Mouse (Mus musculus) right cerebral cortex, adult 18-20 months (tissue): ENCODE data around the gene Pml.
"Not testable (repeated sequence)": the region's sequence is repeated elsewhere in the genome, so short reads cannot be mapped to it uniquely, and the experiment has no call there.

Experiments used
- DNase-seq: peaks from one replicate; pipeline ENCODE4 v3.0.0; 2022; ENCODE audit warnings: mixed read lengths

Gene Pml

GRCm38 (mm10) chr9:58249592-58250192, at the start of gene Pml:
TSS of gene Pml (minus strand) at chr9:58249786.
- DNase-seq, result peak; percentile 71

- DNase-seq, result no peak
Observed at GRCm38 (mm10) chr9:58297961-58298477, 48.4 kb upstream of the Pml start.

GRCm38 (mm10) chr9:58297065-58297464, 47.5 kb upstream of the Pml start:
- DNase-seq, result no peak

GRCm38 (mm10) chr9:58295766-58296361, 46.3 kb upstream of the Pml start:
- no peak for DNase-seq

- no peak for DNase-seq
Observed at GRCm38 (mm10) chr9:58295345-58295744, 45.8 kb upstream of the Pml start.

GRCm38 (mm10) chr9:58294527-58294926, 44.9 kb upstream of the Pml start:
- DNase-seq, result no peak

- no peak for DNase-seq
Observed at GRCm38 (mm10) chr9:58289901-58290300, 40.3 kb upstream of the Pml start.

- DNase-seq, result no peak
Observed at GRCm38 (mm10) chr9:58289090-58289489, 39.5 kb upstream of the Pml start.

GRCm38 (mm10) chr9:58283431-58283830, 33.8 kb upstream of the Pml start:
- DNase-seq, result no peak

GRCm38 (mm10) chr9:58281597-58281996, 32.0 kb upstream of the Pml start:
- no peak for DNase-seq

- DNase-seq, result peak; percentile 61
Observed at GRCm38 (mm10) chr9:58280259-58281109, 30.9 kb upstream of the Pml start.

- DNase-seq, result no peak
Observed at GRCm38 (mm10) chr9:58279780-58280179, 30.2 kb upstream of the Pml start.

- DNase-seq, result no peak
Observed at GRCm38 (mm10) chr9:58278821-58279723, 29.5 kb upstream of the Pml start.

- DNase-seq, result no peak
Observed at GRCm38 (mm10) chr9:58278313-58278712, 28.7 kb upstream of the Pml start.

GRCm38 (mm10) chr9:58276346-58276745, 26.8 kb upstream of the Pml start:
- DNase-seq, result no peak

- DNase-seq, result no peak
Observed at GRCm38 (mm10) chr9:58275797-58276196, 26.2 kb upstream of the Pml start.

GRCm38 (mm10) chr9:58275115-58275774, 25.7 kb upstream of the Pml start:
- peak; percentile 19 for DNase-seq

- DNase-seq, result no peak
Observed at GRCm38 (mm10) chr9:58274626-58275025, 25.0 kb upstream of the Pml start.

- no peak for DNase-seq
Observed at GRCm38 (mm10) chr9:58274101-58274604, 24.6 kb upstream of the Pml start.

- DNase-seq, result no peak
Observed at GRCm38 (mm10) chr9:58272855-58273254, 23.3 kb upstream of the Pml start.

GRCm38 (mm10) chr9:58272068-58272541, 22.5 kb upstream of the Pml start:
- DNase-seq, result no peak

- not testable (repeated sequence) for DNase-seq
Observed at GRCm38 (mm10) chr9:58271551-58271950, 22.0 kb upstream of the Pml start.
